Mouse (Mus musculus): ENCODE results near the gene Cela1.

DNA sequence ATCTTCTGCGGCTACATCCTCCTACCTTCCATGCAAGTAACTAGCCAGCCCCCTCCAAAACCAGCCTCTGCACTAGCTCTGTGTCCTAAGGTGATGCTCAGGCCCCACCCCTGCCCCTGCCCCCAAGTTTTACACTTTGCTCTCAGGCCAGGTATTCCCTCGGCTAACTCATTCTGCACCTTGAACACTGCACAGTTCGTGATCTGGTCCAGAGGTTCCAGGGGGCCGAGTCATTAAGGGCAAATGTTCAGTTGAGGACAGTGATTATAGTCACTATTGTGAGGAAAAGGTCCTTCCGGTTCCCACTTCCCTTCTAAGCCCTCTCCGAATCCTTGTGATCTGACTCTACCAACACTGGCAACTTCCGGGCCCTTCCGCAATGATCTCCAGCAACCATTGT, 26.7 kb upstream of the Cela1 start:
- TF ChIP-seq POLR2A (IDR thresholded peaks at IDR 0.05; ENCODE audit: insufficient read depth, low read length) (no peak), CTCF (IDR thresholded peaks at IDR 0.05; ENCODE audit: low read depth, low read length) (no peak)

Data from ES-Bruce4 (cell line).